Mouse (Mus musculus) G1E (cell line): ENCODE results near the gene Gpr107.

Experiments
- CTCF ChIP-seq: IDR thresholded peaks from 2 replicates; pipeline ENCODE4 v1.5.1; 2012; ENCODE audit warnings: low read depth, low read length, inconsistent platforms, mixed read lengths
- GATA1 ChIP-seq: IDR thresholded peaks from 2 replicates; pipeline ENCODE4 v1.6.1; 2012; ENCODE audit warnings: borderline replicate concordance, low read length, inconsistent platforms, mixed read lengths
- POLR2AphosphoS5 ChIP-seq: IDR thresholded peaks from 2 replicates; pipeline ENCODE4 v1.6.1; 2012; ENCODE audit warnings: low read depth, low read length, inconsistent platforms; ENCODE audit not compliant: insufficient replicate concordance
- TAL1 ChIP-seq: conservative IDR thresholded peaks from 2 replicates; pipeline ENCODE4 v1.6.1; 2012; ENCODE audit warnings: low read depth, low read length, inconsistent platforms, mixed read lengths

DNA sequence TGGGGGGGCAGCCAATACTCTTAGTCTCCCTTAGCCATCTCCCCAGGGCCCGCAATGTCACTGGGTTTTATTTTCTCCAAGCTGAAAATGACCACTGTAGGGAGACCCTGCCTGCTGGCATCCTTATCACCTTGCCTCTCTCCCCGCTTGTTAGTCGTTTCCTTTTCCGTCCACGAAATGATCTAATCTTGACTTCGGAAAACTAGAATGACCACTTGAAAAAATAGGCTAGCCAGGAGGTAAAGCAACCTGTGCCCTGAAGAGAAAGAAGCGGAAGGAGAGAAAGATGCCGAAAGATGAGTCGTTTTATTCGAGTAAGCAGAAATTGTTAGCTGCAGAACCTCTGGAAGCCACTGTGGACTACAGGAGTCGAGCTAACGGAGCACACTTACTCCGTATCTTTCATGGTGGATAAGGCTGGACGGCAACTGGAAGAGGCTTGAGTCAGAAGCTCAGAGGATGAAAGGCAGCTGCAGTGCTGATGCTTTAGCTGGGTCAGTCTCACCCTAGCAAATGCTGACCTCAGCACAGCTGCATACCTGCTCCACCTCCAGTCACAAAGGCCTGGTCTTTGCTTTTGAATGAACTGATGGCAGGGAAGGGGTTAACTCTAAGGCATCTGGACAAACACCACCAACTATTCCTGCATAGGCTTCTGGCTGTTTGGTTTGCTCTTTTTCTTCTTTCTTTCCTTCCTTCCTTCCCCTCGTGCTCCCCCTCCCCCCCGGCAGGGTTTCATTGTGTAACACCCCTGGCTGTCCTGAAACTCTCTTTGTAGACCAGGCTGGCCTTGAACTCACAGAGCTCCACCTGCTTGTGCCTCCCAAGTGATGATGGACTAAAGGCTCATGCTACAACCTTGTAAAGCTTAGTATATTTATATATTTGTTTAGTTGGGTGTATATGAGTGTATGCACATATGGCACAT, 8.1 kb upstream of the Gpr107 start:
- TF ChIP-seq CTCF, result no peak
- TF ChIP-seq TAL1, result no peak
- TF ChIP-seq POLR2AphosphoS5, result no peak
- no peak for TF ChIP-seq GATA1
